Mouse (Mus musculus): ENCODE measurements at regions not wholly inside any gene's neighbourhood (a gene's known extent, or its start where the extent isn't known, plus 50 kb on each side); places are given as distances from the start of the nearest gene placed in this dataset.
A peak's percentile ranks its signal among the peaks of the same experiment; 100 is the strongest.

DNA sequence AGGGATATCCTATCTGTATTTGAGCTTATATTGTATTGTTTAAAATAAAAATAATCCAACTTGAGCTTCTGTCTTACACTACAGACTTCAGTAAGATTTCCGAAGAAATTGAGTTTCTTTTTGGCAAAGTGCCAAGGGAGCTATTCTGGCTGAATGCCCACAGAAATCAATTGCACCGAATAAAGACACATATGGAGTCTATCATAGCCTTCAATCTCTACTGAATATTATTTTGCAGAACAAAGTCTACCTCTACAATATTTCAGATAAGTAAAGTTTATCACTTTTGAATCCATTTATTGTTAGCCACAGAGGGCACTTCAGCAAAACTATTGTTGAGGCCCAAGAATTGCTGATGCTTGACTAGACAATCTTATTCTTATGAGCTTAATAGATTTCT is 1742.3 kb upstream of the Gm38303 start:
- 34% methylated on average over 2 of the region's 2 CpGs for WGBS
- H3K27ac ChIP-seq = no peak overlapping the region
- H3K9ac ChIP-seq = no peak overlapping the region
- H3K4me2 ChIP-seq (replicated peaks) = no peak overlapping the region
- H3K9me3 ChIP-seq = no peaks in the 10 kb centered on the region
- H3K36me3 ChIP-seq = no peaks in the 10 kb centered on the region
- H3K4me1 ChIP-seq = no peaks in the 10 kb centered on the region
- ATAC-seq (ENCODE audit: low FRiP score, low read depth) = peak; percentile 51; the same call in 1 of the 2 replicates
- H3K27me3 ChIP-seq = no peaks in the 10 kb centered on the region
- H3K4me3 ChIP-seq = no peak overlapping the region
